Mouse (Mus musculus) 3T3-L1 (cell line): Measurements from ENCODE around the gene Sergef.

Experiments used
- DNase-seq: peaks from one replicate; pipeline ENCODE4 v3.0.0-alpha.2; 2015; ENCODE audit warnings: low read depth, low spot score

Sergef gene

GRCm38 (mm10) chr7:46404756-46405155 lies 234.9 kb downstream of the Sergef start:
- no peak for DNase-seq

- DNase-seq, result no peak
Measured at GRCm38 (mm10) chr7:46403616-46404485, 235.8 kb downstream of the Sergef start.

- no peak for DNase-seq
Measured at GRCm38 (mm10) chr7:46401371-46402180, 238.0 kb downstream of the Sergef start.

GRCm38 (mm10) chr7:46400346-46400745 lies 239.3 kb downstream of the Sergef start:
- DNase-seq, result no peak

- DNase-seq, result no peak
Measured at GRCm38 (mm10) chr7:46399676-46400075, 239.9 kb downstream of the Sergef start.

- no peak for DNase-seq
Measured at GRCm38 (mm10) chr7:46398612-46399011, 241.0 kb downstream of the Sergef start.

GRCm38 (mm10) chr7:46397732-46398333 lies 241.8 kb downstream of the Sergef start:
- no peak for DNase-seq

GRCm38 (mm10) chr7:46396928-46397731 lies 242.5 kb downstream of the Sergef start:
- DNase-seq, result no peak

GRCm38 (mm10) chr7:46396231-46396927 lies 243.2 kb downstream of the Sergef start, which contains the start of gene Kcnc1:
Gene Kcnc1 (plus strand): TSS chr7:46396497.
- no peak for DNase-seq

- no peak for DNase-seq
Measured at GRCm38 (mm10) chr7:46395571-46395970, 244.0 kb downstream of the Sergef start.

GRCm38 (mm10) chr7:46394933-46395332 lies 244.7 kb downstream of the Sergef start:
- no peak for DNase-seq

- no peak for DNase-seq
Measured at GRCm38 (mm10) chr7:46393718-46394511, 245.7 kb downstream of the Sergef start.
